8 mouse cellular contexts compared by ENCODE assay signal in genomic region chr1:191907431-191907810, GRCm38 (mm10). TPM values are rescaled to one million over a fixed set of nuclear protein-coding genes. Genes with fewer than 3 reads are reported as not detected.
A peak's percentile ranks its signal among the peaks of the same experiment; 100 is the strongest.
DNase-seq lines count a peak whose midpoint lies in the region; ATAC-seq and TF ChIP-seq lines count a peak whose summit lies in the region.

No protein-coding gene starts in this region.

- H3K27ac ChIP-seq in forebrain, embryonic 16.5 days (ENCODE audit: low read length) = peak overlapping the region; percentile 91
- peak overlapping the region; percentile 81 for H3K27ac ChIP-seq in neural tube, embryonic 14.5 days (ENCODE audit: low read depth, low read length)

- H3K9me3 ChIP-seq in G1E (replicated peaks) = no peaks in the 10 kb centered on the region
- H3K9me3 ChIP-seq in forebrain, embryonic 16.5 days (ENCODE audit: control insufficient read depth, low read length) = no peaks in the 10 kb centered on the region
- no peaks in the 10 kb centered on the region for H3K9me3 ChIP-seq in neural tube, embryonic 14.5 days (ENCODE audit: control insufficient read depth, low read length)

- peak overlapping the region; percentile 83 for H3K9ac ChIP-seq in forebrain, embryonic 16.5 days (replicated peaks; ENCODE audit: low read depth, low read length)
- H3K9ac ChIP-seq in neural tube, embryonic 14.5 days (replicated peaks; ENCODE audit: low read depth, low read length) = peak overlapping the region; percentile 82

- H3K4me3 ChIP-seq in G1E (ENCODE audit: low read depth, low read length) = peak overlapping the region; percentile 100
- H3K4me3 ChIP-seq in forebrain, embryonic 16.5 days (replicated peaks; ENCODE audit: low read length) = peak overlapping the region; percentile 96
- H3K4me3 ChIP-seq in neural tube, embryonic 14.5 days (ENCODE audit: low read depth, low read length) = peak overlapping the region; percentile 93

- peak overlapping the region; percentile 85 for H3K4me2 ChIP-seq in forebrain, embryonic 16.5 days (ENCODE audit: low read length)
- H3K4me2 ChIP-seq in neural tube, embryonic 14.5 days (ENCODE audit: low read depth, low read length) = peak overlapping the region; percentile 85

- peaks cover 65% of the 10 kb centered on the region for H3K4me1 ChIP-seq in G1E (ENCODE audit: insufficient read depth, low read depth, low read length)
- H3K4me1 ChIP-seq in forebrain, embryonic 16.5 days (replicated peaks; ENCODE audit: control insufficient read depth, insufficient read depth, low read length) = peaks cover 37% of the 10 kb centered on the region
- H3K4me1 ChIP-seq in neural tube, embryonic 14.5 days (ENCODE audit: control insufficient read depth, insufficient read depth, low read length) = peaks cover 31% of the 10 kb centered on the region

- DNase-seq in G1E (ENCODE audit: low spot score) = peak; percentile 72
- DNase-seq in cerebellum, adult 18-20 months = peak; percentile 80 to 90
- peak; percentile 58 for DNase-seq in heart, postnatal 25 days (ENCODE audit: low spot score)
- peak; percentile 55 to 83 for DNase-seq in layer of hippocampus, adult 18-20 months (ENCODE audit: low spot score in 2 of 2)
- peak; percentile 81 to 85 for DNase-seq in lung, adult 18-20 months
- peak; percentile 89 for DNase-seq in testis, postnatal 10 days (ENCODE audit: low spot score)

- peak; percentile 12; the same call in 1 of the 2 replicates for ATAC-seq in G1E (ENCODE audit: extremely low read depth, insufficient number of reproducible peaks, low FRiP score, poor library complexity, severe bottlenecking)
- no peak for ATAC-seq in forebrain, embryonic 16.5 days
- ATAC-seq in neural tube, embryonic 14.5 days (ENCODE audit: low read depth) = peak; percentile 59

- TF ChIP-seq CTCF in G1E (IDR thresholded peaks at IDR 0.05; ENCODE audit: low read depth, low read length) = peak; percentile 89

- 0% methylated on average over 41 of the region's 43 CpGs for WGBS in forebrain, embryonic 16.5 days
- under 1% methylated on average over 43 of the region's 43 CpGs for WGBS in neural tube, embryonic 14.5 days

- no peaks in the 10 kb centered on the region for H3K27me3 ChIP-seq in G1E (ENCODE audit: insufficient read depth, low read length)
- no peaks in the 10 kb centered on the region for H3K27me3 ChIP-seq in forebrain, embryonic 16.5 days (replicated peaks; ENCODE audit: control insufficient read depth, insufficient read depth, low read length)
- H3K27me3 ChIP-seq in neural tube, embryonic 14.5 days (ENCODE audit: control insufficient read depth, insufficient read depth, low read length) = no peaks in the 10 kb centered on the region; the same call in none of the 2 replicates

- intact Hi-C loops in heart, postnatal 25 days (cut with DNase I) = loop anchor here (1.0 to 10.0 kb wide), 2 partner anchors 72 to 193 kb away; partner anchors contain the start of gene Lpgat1

- H3K36me3 ChIP-seq in G1E (replicated peaks) = peaks cover 52% of the 10 kb centered on the region
- H3K36me3 ChIP-seq in forebrain, embryonic 16.5 days (ENCODE audit: control insufficient read depth, insufficient read depth) = peaks cover 3% of the 10 kb centered on the region; the same call in 1 of the 2 replicates
- peaks cover 7% of the 10 kb centered on the region; the same call in 1 of the 2 replicates for H3K36me3 ChIP-seq in neural tube, embryonic 14.5 days (ENCODE audit: control insufficient read depth, insufficient read depth, low read length)

RNA-seq across cellular contexts. Expression of gene Slc30a1, which starts 0.9 kb away (rescaled TPM):
- 12.0 and 14.4 TPM in 2 replicates for total RNA-seq in G1E (2014; fragmentation: Nextera tagmentation)
- total RNA-seq in G1E (2017) = 16.0 and 16.1 TPM in 2 replicates
- 12.0 and 12.8 TPM in 2 replicates for polyA plus RNA-seq in G1E (2012)
- polyA plus RNA-seq in forebrain, embryonic 16.5 days (2015; fragmentation: Nextera tagmentation; extraction: Ambion mirVana) = 2.4 and 2.7 TPM in 2 replicates
- total RNA-seq in heart, postnatal 25 days (2021) = 10 to 100 TPM; 18.4 to 25.6 TPM
- total RNA-seq in layer of hippocampus, adult 18-20 months (2021) = 10 to 100 TPM; 27.1 to 30.5 TPM
- 2.1 and 2.8 TPM in 2 replicates for polyA plus RNA-seq in neural tube, embryonic 14.5 days (2014; fragmentation: Nextera tagmentation; extraction: Ambion mirVana)
